Mouse (Mus musculus): ENCODE results near the gene Sh3bp1.

DNA sequence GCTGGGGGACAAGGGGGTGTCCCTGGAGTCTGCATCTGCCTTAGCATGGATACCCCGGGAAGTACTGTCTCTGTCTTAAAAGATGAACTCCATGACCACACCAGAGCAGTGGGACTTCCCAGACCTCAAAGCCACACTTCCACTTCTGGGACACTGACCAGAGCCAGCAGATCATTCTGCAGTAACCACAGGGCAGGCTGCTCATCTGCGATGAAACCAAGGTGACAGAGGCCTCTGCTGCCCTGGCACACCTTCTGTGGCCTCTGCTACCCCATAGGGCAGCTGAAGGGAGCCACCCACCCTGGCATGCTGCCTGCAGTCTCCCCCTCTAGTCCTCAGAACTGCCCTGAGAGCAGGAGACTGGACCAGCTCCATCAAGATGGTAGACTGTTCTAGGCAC, 3.8 kb upstream of the Sh3bp1 start:
- TF ChIP-seq CTCF (IDR thresholded peaks at IDR 0.05; ENCODE audit: borderline replicate concordance, insufficient read depth, low read depth, low read length), result no peak
- no peak for TF ChIP-seq POLR2A (IDR thresholded peaks at IDR 0.05; ENCODE audit: borderline replicate concordance, insufficient read depth, low read length)

Data from cerebellum, adult 2 months (tissue).